Mouse (Mus musculus) lung, adult 10 weeks (tissue): ENCODE data around the gene Fbxw26. TPM values are rescaled to one million over a fixed set of nuclear protein-coding genes. Genes with fewer than 3 reads are reported as not detected.

ENCODE experiments used
- polyA plus RNA-seq: library from polyadenylated mRNA; stranded (reverse); fragments of 350-450 nt; fragmentation: Illumina TruSeq; extraction: RNeasy Lipid Tissue Mini Kit (QIAGEN cat#74804); gene quantifications from one replicate; pipeline ENCODE4 v1.2.3, GENCODE M21; 2014; ENCODE audit warnings: low read depth, low replicate concordance; ENCODE audit not compliant: insufficient read depth

The Fbxw26 gene
- polyA plus RNA-seq: not detected

GRCm38 (mm10) chr9:109745989-109746388 is at the start of gene Fbxw26:
Gene Fbxw26, minus strand, starts transcription at chr9:109746089.

GRCm38 (mm10) chr9:109790570-109790969 is 44.7 kb upstream of the Fbxw26 start, which contains the start of gene Fbxw27:
Gene Fbxw27, minus strand, starts transcription at chr9:109790670.

GRCm38 (mm10) chr9:109702600-109702999 is 43.3 kb downstream of the Fbxw26 start, which contains the start of gene Fbxw18:
Gene Fbxw18, minus strand, starts transcription at chr9:109702700.

Other genes with a start within 250 kb of the Fbxw26 start
- gene Fbxw15, start 177.8 kb downstream of the Fbxw26 start, polyA plus RNA-seq: not detected
- not detected for gene Fbxw24, start 120.0 kb downstream of the Fbxw26 start, polyA plus RNA-seq
- not detected for gene Fbxw25, start 81.4 kb downstream of the Fbxw26 start, polyA plus RNA-seq
- gene Fbxw18, start 43.4 kb downstream of the Fbxw26 start, polyA plus RNA-seq: not detected
- gene Fbxw27, start 44.6 kb upstream of the Fbxw26 start, polyA plus RNA-seq: not detected
- not detected for gene Spink8, start 66.2 kb upstream of the Fbxw26 start, polyA plus RNA-seq
- 15.4 TPM for gene Nme6, start 86.7 kb upstream of the Fbxw26 start, polyA plus RNA-seq
- 0.59 TPM for gene Camp, start 103.5 kb upstream of the Fbxw26 start, polyA plus RNA-seq
- 4.7 TPM for gene Cdc25a, start 129.5 kb upstream of the Fbxw26 start, polyA plus RNA-seq
- gene Map4, start 185.4 kb upstream of the Fbxw26 start, polyA plus RNA-seq: 71.6 TPM